Mouse (Mus musculus) limb, embryonic 15.5 days (tissue): ENCODE measurements around the gene Svbp. TPM values are rescaled to one million over a fixed set of nuclear protein-coding genes. Genes with fewer than 3 reads are reported as not detected.
A peak's percentile ranks its signal among the peaks of the same experiment; 100 is the strongest.

ENCODE experiments used
- ATAC-seq: fragments of 200-750 bp; cut with Nextera tagmentation; 2 replicates; pipeline ENCODE4 v1.8.0; 2017; ENCODE audit warnings: low read depth, moderate TSS enrichment; ENCODE audit not compliant: insufficient number of reproducible peaks, low FRiP score, low TSS enrichment
- H3K27ac ChIP-seq: fragments of 300-500 bp; sonication (generic); 2 replicates; pipeline ENCODE4 v1.5.1; 2015; ENCODE audit warnings: moderate library complexity, mild to moderate bottlenecking, inconsistent platforms
- H3K27me3 ChIP-seq: fragments of 300-500 bp; sonication (generic); 2 replicates; pipeline ENCODE4 v1.6.1; 2015; ENCODE audit warnings: inconsistent platforms
- H3K36me3 ChIP-seq: fragments of 300-500 bp; sonication (generic); 2 replicates; pipeline ENCODE4 v1.6.1; 2015; ENCODE audit warnings: inconsistent platforms
- H3K4me1 ChIP-seq: fragments of 300-500 bp; sonication (generic); 2 replicates; pipeline ENCODE4 v1.6.1; 2015; ENCODE audit warnings: inconsistent platforms
- H3K4me2 ChIP-seq: fragments of 300-500 bp; sonication (generic); 2 replicates; pipeline ENCODE4 v1.6.1; 2015; ENCODE audit warnings: mild to moderate bottlenecking, inconsistent platforms
- H3K4me3 ChIP-seq: fragments of 300-500 bp; sonication (generic); 2 replicates; pipeline ENCODE4 v1.5.1; 2015; ENCODE audit warnings: mild to moderate bottlenecking, inconsistent platforms
- H3K9ac ChIP-seq: fragments of 300-500 bp; sonication (generic); 2 replicates; pipeline ENCODE4 v1.6.1; 2015; ENCODE audit warnings: inconsistent platforms
- H3K9me3 ChIP-seq: fragments of 300-500 bp; sonication (generic); 2 replicates; pipeline ENCODE4 v1.6.1; 2016; ENCODE audit warnings: inconsistent platforms
- WGBS: fragments of 180-500 bp; shearing (Covaris S2); methylation state at CpG from one replicate; pipeline ENCODE4 v1.1.7; 2015; 5-methylcytosine and 5-hydroxymethylcytosine counted together
- polyA plus RNA-seq: library from polyadenylated mRNA; unstranded; fragments of >200 nt; fragmentation: Nextera tagmentation; extraction: Ambion mirVana; gene quantifications from 2 replicates; pipeline ENCODE4 v1.2.1, GENCODE M21; 2015

Svbp gene
- polyA plus RNA-seq, 1 experiment from 2014 or later: 190 TPM

DNA sequence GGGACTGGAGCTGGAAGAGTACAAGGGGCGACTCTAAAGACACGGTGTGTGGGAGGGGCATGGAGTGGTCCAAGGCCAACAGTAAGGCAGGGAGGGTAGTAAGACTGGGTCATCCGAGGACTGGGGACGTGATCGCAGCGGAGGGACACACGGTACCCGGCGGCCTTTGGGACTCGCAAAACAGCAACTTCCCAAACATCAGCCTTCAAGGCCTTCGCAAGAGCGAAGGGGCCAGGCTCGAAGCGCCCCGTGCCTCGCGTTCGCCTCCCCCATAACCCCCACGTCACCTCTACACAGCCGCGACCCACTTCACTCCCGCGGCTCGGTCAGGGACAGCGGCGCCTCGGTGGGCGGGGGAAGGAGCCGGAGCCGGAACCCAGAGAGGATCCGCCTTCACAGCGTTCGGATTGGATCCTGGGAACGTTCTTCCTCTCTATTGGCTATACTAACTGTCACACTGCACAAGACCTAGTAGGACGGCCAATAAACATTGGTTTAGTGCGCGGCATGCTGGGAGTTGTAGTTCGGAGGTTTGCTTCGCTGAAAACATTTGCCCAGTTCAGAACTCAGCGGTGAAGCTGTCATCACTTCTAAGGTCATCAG, 21.2 kb upstream of the Svbp start, which contains the start of gene Zfp691:
Gene Zfp691, minus strand, starts transcription at position 345 of the 603 bp plus-strand sequence.
- ATAC-seq: peak; percentile 100
- H3K4me1 ChIP-seq: peaks cover 13% of the 10 kb centered on the region
- peak within 1 kb of the TSS; percentile 73 for H3K9ac ChIP-seq
- no peaks in the 10 kb centered on the region for H3K9me3 ChIP-seq
- no peaks in the 10 kb centered on the region for H3K27me3 ChIP-seq
- peak within 1 kb of the TSS; percentile 67 for H3K27ac ChIP-seq
- under 1% methylated on average over 40 of the region's 40 CpGs for WGBS
- peaks cover 18% of the 10 kb centered on the region for H3K36me3 ChIP-seq
- peak within 1 kb of the TSS; percentile 64 for H3K4me2 ChIP-seq
- H3K4me3 ChIP-seq: peak within 1 kb of the TSS; percentile 87

GRCm38 (mm10) chr4:119177702-119178101, 17.4 kb upstream of the Svbp start:
- H3K9ac ChIP-seq: no peak overlapping the region
- no peaks in the 10 kb centered on the region for H3K9me3 ChIP-seq
- no peak overlapping the region for H3K4me3 ChIP-seq
- 70% methylated on average over 5 of the region's 5 CpGs for WGBS
- no peak overlapping the region for H3K27ac ChIP-seq
- H3K4me2 ChIP-seq: no peak overlapping the region
- no peaks in the 10 kb centered on the region for H3K36me3 ChIP-seq
- ATAC-seq: no peak
- peaks cover 6% of the 10 kb centered on the region for H3K4me1 ChIP-seq
- no peaks in the 10 kb centered on the region for H3K27me3 ChIP-seq

- Histone ChIP-seq H3K36me3 (no peaks in the 10 kb centered on the region), H3K9me3 (no peaks in the 10 kb centered on the region), H3K4me2 (no peak overlapping the region), H3K4me3 (no peak overlapping the region), H3K4me1 (peaks cover under 1% of the 10 kb centered on the region; the same call in 1 of the 2 replicates), H3K27ac (no peak overlapping the region), H3K27me3 (no peaks in the 10 kb centered on the region), H3K9ac (no peak overlapping the region)
- no peak for ATAC-seq
- 73% methylated on average over 18 of the region's 18 CpGs for WGBS
These were observed 16.8 kb upstream of the Svbp start for GRCm38 (mm10) chr4:119178331-119178730.

GRCm38 (mm10) chr4:119180133-119180707, 14.9 kb upstream of the Svbp start:
- H3K9ac ChIP-seq: no peak overlapping the region
- H3K36me3 ChIP-seq: no peaks in the 10 kb centered on the region
- no peak overlapping the region for H3K4me2 ChIP-seq
- H3K27me3 ChIP-seq: no peaks in the 10 kb centered on the region
- WGBS: 55% methylated on average over 4 of the region's 4 CpGs
- no peaks in the 10 kb centered on the region for H3K4me1 ChIP-seq
- no peaks in the 10 kb centered on the region for H3K9me3 ChIP-seq
- no peak overlapping the region for H3K27ac ChIP-seq
- H3K4me3 ChIP-seq: no peak overlapping the region
- ATAC-seq: no peak

DNA sequence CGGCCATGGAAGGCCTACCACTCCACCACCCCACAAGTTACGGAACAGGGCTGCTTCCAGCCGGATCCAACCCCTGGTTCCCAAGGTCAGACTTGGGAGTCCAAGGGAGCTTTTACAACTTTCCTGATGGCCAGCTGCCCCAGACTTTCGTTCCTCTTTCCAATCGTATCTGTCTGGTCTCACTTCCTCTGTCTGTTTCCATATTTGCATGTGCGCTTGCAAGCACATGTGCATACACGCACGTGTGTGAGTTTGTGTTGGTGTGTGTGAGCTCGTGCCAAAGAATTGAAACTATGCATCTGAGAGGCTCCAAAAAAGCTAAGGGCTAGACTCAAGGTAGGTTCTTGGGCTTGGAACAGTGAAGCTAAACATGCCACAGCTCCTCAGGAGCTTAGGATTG, 13.7 kb upstream of the Svbp start:
- H3K4me2 ChIP-seq: no peak overlapping the region
- no peak overlapping the region for H3K9ac ChIP-seq
- 79% methylated on average over 9 of the region's 9 CpGs for WGBS
- no peak for ATAC-seq
- no peaks in the 10 kb centered on the region for H3K9me3 ChIP-seq
- no peaks in the 10 kb centered on the region for H3K4me1 ChIP-seq
- no peaks in the 10 kb centered on the region for H3K36me3 ChIP-seq
- no peaks in the 10 kb centered on the region for H3K27me3 ChIP-seq
- H3K27ac ChIP-seq: 0 out of 2 replicates have a peak overlapping the region, but pooled peaks have one; percentile 22
- no peak overlapping the region for H3K4me3 ChIP-seq

DNA sequence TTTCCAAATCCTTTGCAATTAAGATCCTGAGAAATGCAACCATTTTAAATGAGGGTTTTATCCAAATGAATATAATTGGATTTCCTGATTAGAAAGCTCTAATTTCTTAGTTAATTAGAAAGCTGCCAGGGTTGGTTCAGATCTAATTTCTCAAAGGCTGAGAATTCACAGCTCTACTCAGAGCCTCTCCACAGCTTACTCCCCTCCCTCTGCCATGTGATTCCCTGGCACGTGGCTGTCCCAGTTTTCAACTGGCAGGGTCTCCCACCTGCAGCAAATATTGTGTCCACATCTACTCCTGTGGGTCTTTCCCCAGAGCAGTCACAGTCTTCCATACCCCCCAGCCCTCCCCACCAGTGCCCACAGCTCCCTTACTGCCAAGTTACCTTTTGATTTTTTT, 11.6 kb upstream of the Svbp start:
- 58% methylated on average over 1 of the region's 1 CpGs for WGBS
- ATAC-seq: no peak

DNA sequence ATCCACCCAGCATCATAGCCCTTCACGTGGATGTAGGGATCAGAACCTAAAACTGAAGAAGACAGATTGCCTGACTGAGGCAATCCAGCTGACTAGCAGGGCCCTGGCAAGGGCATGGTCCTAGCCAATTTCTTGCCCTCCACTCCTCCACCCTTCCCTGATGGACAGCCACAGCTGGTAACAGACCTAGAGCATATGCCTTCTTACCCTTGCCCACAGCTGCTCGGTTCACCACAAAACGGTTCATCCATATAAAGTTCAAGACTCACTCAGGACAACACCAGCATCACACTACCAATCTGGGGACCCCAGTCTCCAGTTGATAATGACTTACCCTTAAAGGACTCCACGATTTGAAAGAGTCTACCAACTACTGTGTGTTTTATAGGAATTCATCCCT, 9.3 kb upstream of the Svbp start:
- Histone ChIP-seq H3K4me1 (no peaks in the 10 kb centered on the region), H3K9me3 (no peaks in the 10 kb centered on the region), H3K36me3 (no peaks in the 10 kb centered on the region), H3K4me2 (no peak overlapping the region), H3K4me3 (no peak overlapping the region), H3K9ac (no peak overlapping the region), H3K27ac (no peak overlapping the region), H3K27me3 (no peaks in the 10 kb centered on the region)
- 66% methylated on average over 4 of the region's 4 CpGs for WGBS
- ATAC-seq: no peak

More for the DNA sequence above, 11.6 kb upstream of the Svbp start:
- Histone ChIP-seq H3K4me2 (no peak overlapping the region), H3K4me3 (no peak overlapping the region), H3K4me1 (no peaks in the 10 kb centered on the region), H3K9me3 (no peaks in the 10 kb centered on the region), H3K27ac (no peak overlapping the region), H3K27me3 (no peaks in the 10 kb centered on the region), H3K36me3 (no peaks in the 10 kb centered on the region), H3K9ac (no peak overlapping the region)

DNA sequence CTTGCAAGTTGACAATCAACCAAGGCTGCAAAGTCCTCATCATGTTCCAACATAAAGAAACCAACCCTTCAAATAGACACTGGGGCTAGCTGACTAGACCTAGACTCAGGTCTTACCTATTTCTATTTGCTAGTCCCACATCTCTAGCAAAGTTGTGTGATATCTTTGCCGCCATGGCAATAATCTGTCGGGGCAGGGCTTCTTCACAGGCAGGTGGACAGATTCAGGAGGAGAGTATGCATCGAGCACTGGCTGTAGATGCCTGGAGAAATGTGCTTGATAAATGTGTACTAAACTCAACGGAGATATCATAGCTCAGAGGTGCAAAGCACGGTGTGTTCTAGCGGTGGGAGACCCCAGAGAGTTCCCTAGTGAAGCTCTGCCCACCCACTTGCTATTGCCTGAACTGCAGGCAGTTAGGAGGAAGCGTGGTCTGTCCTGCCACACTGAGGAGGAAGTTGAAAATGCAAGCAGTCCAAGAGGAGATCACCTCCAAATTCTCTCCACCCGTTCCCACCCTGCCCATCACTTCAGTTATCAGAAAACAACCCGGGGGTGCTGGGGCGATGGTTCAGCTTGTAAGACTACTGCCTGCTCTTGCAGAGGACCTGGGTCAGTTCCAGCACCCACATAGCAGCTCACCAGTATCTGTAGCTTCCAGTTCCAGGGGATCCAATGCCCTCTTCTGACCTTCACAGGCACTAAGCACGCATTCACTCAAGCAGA, 6.9 kb upstream of the Svbp start:
- H3K36me3 ChIP-seq: no peaks in the 10 kb centered on the region
- no peaks in the 10 kb centered on the region for H3K27me3 ChIP-seq
- H3K9me3 ChIP-seq: no peaks in the 10 kb centered on the region
- no peak overlapping the region for H3K27ac ChIP-seq
- H3K4me2 ChIP-seq: no peak overlapping the region
- H3K4me3 ChIP-seq: no peak overlapping the region
- H3K9ac ChIP-seq: no peak overlapping the region
- no peak for ATAC-seq
- WGBS: 55% methylated on average over 11 of the region's 11 CpGs
- no peaks in the 10 kb centered on the region for H3K4me1 ChIP-seq

DNA sequence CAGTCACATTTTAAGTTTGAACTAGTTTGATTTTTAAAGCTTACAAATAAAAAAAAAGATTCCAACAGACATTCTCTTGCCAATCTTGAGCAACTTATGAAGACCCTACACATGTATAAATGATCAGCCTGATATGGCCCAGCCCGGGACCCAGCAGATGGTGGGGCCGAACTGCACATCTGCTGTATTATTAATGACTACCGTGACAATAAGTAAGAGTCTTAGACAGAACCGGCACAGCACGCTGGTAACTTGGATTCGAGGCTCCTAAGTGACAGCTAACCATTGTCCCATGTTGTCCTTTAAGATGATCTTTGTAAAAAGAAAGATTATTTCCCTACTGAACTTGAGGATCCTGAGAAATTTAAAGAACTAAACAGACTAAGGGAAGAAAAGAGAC, 5.7 kb upstream of the Svbp start:
- H3K27me3 ChIP-seq: no peaks in the 10 kb centered on the region
- H3K4me2 ChIP-seq: no peak overlapping the region
- no peaks in the 10 kb centered on the region for H3K4me1 ChIP-seq
- no peak for ATAC-seq
- H3K36me3 ChIP-seq: no peaks in the 10 kb centered on the region
- no peak overlapping the region for H3K4me3 ChIP-seq
- no peak overlapping the region for H3K27ac ChIP-seq
- no peak overlapping the region for H3K9ac ChIP-seq
- no peaks in the 10 kb centered on the region for H3K9me3 ChIP-seq
- 79% methylated on average over 6 of the region's 6 CpGs for WGBS

GRCm38 (mm10) chr4:119189864-119190263, 5.2 kb upstream of the Svbp start, which contains the start of gene Ermap:
TSS of gene Ermap (minus strand) at chr4:119190011.
- no peaks in the 10 kb centered on the region for H3K9me3 ChIP-seq

GRCm38 (mm10) chr4:119190618-119191017, 4.5 kb upstream of the Svbp start:
- no peak overlapping the region for H3K4me3 ChIP-seq

More at GRCm38 (mm10) chr4:119189864-119190263, 5.2 kb upstream of the Svbp start, which contains the start of gene Ermap:
- H3K9ac ChIP-seq: no peak within 1 kb of the TSS
- no peak for ATAC-seq
- no peak within 1 kb of the TSS for H3K4me3 ChIP-seq
- H3K27ac ChIP-seq: no peak within 1 kb of the TSS
- no peaks in the 10 kb centered on the region for H3K4me1 ChIP-seq
- no peaks in the 10 kb centered on the region for H3K36me3 ChIP-seq
- H3K4me2 ChIP-seq: no peak within 1 kb of the TSS
- H3K27me3 ChIP-seq: no peaks in the 10 kb centered on the region
- WGBS: 76% methylated on average over 6 of the region's 6 CpGs

GRCm38 (mm10) chr4:119191273-119191672, 3.8 kb upstream of the Svbp start:
- no peaks in the 10 kb centered on the region for H3K27me3 ChIP-seq
- no peak overlapping the region for H3K9ac ChIP-seq
- peaks cover 3% of the 10 kb centered on the region for H3K4me1 ChIP-seq
- H3K4me2 ChIP-seq: no peak overlapping the region
- H3K27ac ChIP-seq: no peak overlapping the region
- ATAC-seq: no peak
- no peaks in the 10 kb centered on the region for H3K36me3 ChIP-seq
- H3K9me3 ChIP-seq: no peaks in the 10 kb centered on the region
- WGBS: 52% methylated on average over 3 of the region's 3 CpGs
- H3K4me3 ChIP-seq: no peak overlapping the region

More at GRCm38 (mm10) chr4:119190618-119191017, 4.5 kb upstream of the Svbp start:
- Histone ChIP-seq H3K9ac (no peak overlapping the region), H3K9me3 (no peaks in the 10 kb centered on the region), H3K4me1 (no peaks in the 10 kb centered on the region), H3K4me2 (no peak overlapping the region), H3K27ac (no peak overlapping the region), H3K36me3 (no peaks in the 10 kb centered on the region), H3K27me3 (no peaks in the 10 kb centered on the region)
- WGBS: 82% methylated on average over 8 of the region's 8 CpGs
- no peak for ATAC-seq
